Mouse (Mus musculus) liver, postnatal 0 days (tissue): ENCODE measurements around the gene Kif1c.

Experiments used
- CTCF ChIP-seq: sonication (generic); IDR thresholded peaks from 2 replicates; pipeline ENCODE4 v1.5.1; 2016; ENCODE audit warnings: antibody characterized with exemption, low read depth
- EP300 ChIP-seq: IDR thresholded peaks from 2 replicates; pipeline ENCODE4 v1.6.1; 2016; ENCODE audit warnings: antibody characterized with exemption, low read depth, mild to moderate bottlenecking

GRCm38 (mm10) chr11:70657573-70657972, 42.8 kb upstream of the Kif1c start:
- TF ChIP-seq CTCF (no peak), EP300 (no peak)
